Mouse (Mus musculus) heart, adult 2 months (tissue): Measurements from ENCODE around the gene Psme2.

Source experiments
- CTCF ChIP-seq: fragments of 200-600 bp; IDR thresholded peaks from 2 replicates; pipeline ENCODE4 v1.8.1; 2022; ENCODE audit warnings: antibody characterized with exemption, mild to moderate bottlenecking, moderate library complexity
- POLR2A ChIP-seq: fragments of 200-500 bp; IDR thresholded peaks from 2 replicates; pipeline ENCODE4 v1.6.1; 2011; ENCODE audit warnings: mild to moderate bottlenecking, low read depth, low read length, control low read depth; ENCODE audit not compliant: insufficient read depth

DNA sequence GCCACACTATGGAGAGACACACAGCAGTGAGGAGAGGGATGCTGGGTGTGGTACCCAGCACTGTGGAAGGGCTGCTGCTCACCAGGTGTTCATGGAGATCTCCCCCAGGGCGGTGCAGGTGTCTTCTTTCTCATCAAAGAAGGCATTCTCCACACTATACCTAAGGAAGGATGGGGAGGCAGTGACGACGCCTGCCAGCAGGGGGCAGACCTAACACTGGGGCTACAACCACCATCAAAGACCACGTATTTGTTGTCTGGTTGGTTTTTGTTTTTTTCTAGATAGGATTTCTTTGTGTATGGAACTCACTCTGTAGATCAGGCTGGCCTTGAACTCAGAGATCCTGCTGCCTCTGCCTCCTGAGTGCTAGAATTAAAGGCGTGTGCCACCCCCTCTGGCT is 38.4 kb upstream of the Psme2 start:
- TF ChIP-seq POLR2A (no peak), CTCF (peak; percentile 95)
